Mouse (Mus musculus) midbrain, embryonic 11.5 days (tissue): ENCODE data around the gene Ccdc96. TPM values are rescaled to one million over a fixed set of nuclear protein-coding genes. Genes with fewer than 3 reads are reported as not detected.
A peak's percentile ranks its signal among the peaks of the same experiment; 100 is the strongest.

Experiments used
- ATAC-seq: fragments of 200-750 bp; cut with Nextera tagmentation; 2 replicates; pipeline ENCODE4 v1.8.0; 2017; ENCODE audit warnings: moderate TSS enrichment, moderate library complexity; ENCODE audit not compliant: low FRiP score
- DNase-seq: peaks from one replicate; pipeline ENCODE4 v3.0.0; 2015; ENCODE audit warnings: low spot score; ENCODE audit errors: missing footprints
- H3K27ac ChIP-seq: fragments of 300-500 bp; sonication (generic); 2 replicates; pipeline ENCODE4 v1.5.1; 2014; ENCODE audit warnings: low read depth, low read length
- H3K27me3 ChIP-seq: fragments of 300-500 bp; sonication (generic); 2 replicates; pipeline ENCODE4 v1.6.1; 2014; ENCODE audit warnings: mild to moderate bottlenecking, low read length, moderate library complexity, mixed read lengths; ENCODE audit not compliant: control insufficient read depth, insufficient read depth
- H3K36me3 ChIP-seq: fragments of 300-500 bp; sonication (generic); 2 replicates; pipeline ENCODE4 v1.6.1; 2014; ENCODE audit warnings: mild to moderate bottlenecking, low read length, moderate library complexity, mixed read lengths; ENCODE audit not compliant: control insufficient read depth, insufficient read depth
- H3K4me1 ChIP-seq: fragments of 300-500 bp; sonication (generic); 2 replicates; pipeline ENCODE4 v1.6.1; 2014; ENCODE audit warnings: low read length; ENCODE audit not compliant: control insufficient read depth, insufficient read depth
- H3K4me2 ChIP-seq: fragments of 300-500 bp; sonication (generic); 2 replicates; pipeline ENCODE4 v1.6.1; 2014; ENCODE audit warnings: mild to moderate bottlenecking, moderate library complexity
- H3K4me3 ChIP-seq: fragments of 300-500 bp; sonication (generic); 2 replicates; pipeline ENCODE4 v1.5.1; 2014; ENCODE audit warnings: low read depth, low read length
- H3K9ac ChIP-seq: fragments of 300-500 bp; sonication (generic); 2 replicates; pipeline ENCODE4 v1.6.1; 2014; ENCODE audit warnings: low read length
- H3K9me3 ChIP-seq: fragments of 300-500 bp; sonication (generic); 2 replicates; pipeline ENCODE4 v1.6.1; 2016; ENCODE audit warnings: low read length; ENCODE audit not compliant: control insufficient read depth
- WGBS: fragments of 180-500 bp; shearing (Covaris S2); extraction: QIAGEN DNeasy Blood & Tissue Kit; methylation state at CpG from one replicate; pipeline ENCODE4 v1.1.7; 2014; 5-methylcytosine and 5-hydroxymethylcytosine counted together
- polyA plus RNA-seq: library from polyadenylated mRNA; unstranded; fragments of >200 nt; fragmentation: Nextera tagmentation; extraction: Ambion mirVana; gene quantifications from 2 replicates; pipeline ENCODE4 v1.2.1, GENCODE M21; 2014

The Ccdc96 gene
- polyA plus RNA-seq, 1 experiment from 2014 or later, result 4.2 TPM

DNA sequence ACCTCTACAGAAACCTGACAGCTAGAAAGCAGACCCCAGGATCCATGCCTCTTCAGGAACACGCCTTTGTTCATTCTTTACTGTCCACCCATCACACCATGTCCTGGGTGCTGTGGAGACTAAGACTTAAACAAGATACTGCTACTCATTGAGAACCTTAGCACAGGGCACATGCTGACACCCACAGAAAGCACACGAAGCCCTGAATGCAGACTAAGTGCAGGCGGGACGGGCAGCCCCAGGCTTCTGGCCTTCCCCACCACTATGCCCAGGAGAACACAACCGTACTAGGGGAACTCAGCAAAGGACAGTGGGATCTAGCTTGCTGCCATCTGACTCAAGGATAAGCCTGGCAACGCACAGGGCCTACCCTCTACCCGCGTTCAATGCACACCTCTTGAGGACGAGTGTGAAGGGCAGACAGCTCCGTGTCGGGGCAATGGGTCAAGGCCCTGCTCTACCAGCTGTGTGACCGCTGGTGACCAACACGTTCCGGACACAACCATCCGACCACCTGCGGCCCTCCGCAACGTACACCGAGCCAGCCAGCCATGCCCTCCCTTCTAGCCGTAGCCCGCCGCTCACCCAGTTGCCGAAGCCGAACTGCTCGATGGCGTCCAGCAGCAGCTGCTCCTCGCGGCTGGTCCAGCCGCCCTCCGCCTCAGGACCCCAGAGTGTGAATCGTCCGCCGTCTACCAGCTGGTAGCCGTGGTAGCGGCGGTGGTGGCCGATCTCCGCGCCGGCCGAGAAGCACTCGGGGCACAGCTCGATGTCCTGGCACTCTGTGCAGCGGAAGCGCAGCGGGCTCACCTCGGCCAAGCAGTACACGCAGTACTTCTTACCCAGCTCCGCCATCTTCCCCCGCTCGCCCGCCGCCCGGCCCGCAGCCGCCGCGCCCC lies 936 bp upstream of the Ccdc96 start:
- H3K4me1 ChIP-seq, result peaks cover 20% of the 10 kb centered on the region
- H3K9ac ChIP-seq, result peak overlapping the region; percentile 91
- peak overlapping the region; percentile 91 for H3K4me3 ChIP-seq
- ATAC-seq (peak; percentile 38), DNase-seq (peak; percentile 96)
- peak overlapping the region; percentile 91 for H3K4me2 ChIP-seq
- no peaks in the 10 kb centered on the region; the same call in 1 of the 2 replicates for H3K9me3 ChIP-seq
- no peaks in the 10 kb centered on the region for H3K27me3 ChIP-seq
- no peaks in the 10 kb centered on the region for H3K36me3 ChIP-seq
- peak overlapping the region; percentile 40; the same call in 1 of the 2 replicates for H3K27ac ChIP-seq
- WGBS, result 2% methylated on average over 55 of the region's 58 CpGs

GRCm38 (mm10) chr5:36485306-36485705 lies 918 bp downstream of the Ccdc96 start:
- 42% methylated on average over 19 of the region's 19 CpGs for WGBS
- no peak overlapping the region for H3K27ac ChIP-seq

DNA sequence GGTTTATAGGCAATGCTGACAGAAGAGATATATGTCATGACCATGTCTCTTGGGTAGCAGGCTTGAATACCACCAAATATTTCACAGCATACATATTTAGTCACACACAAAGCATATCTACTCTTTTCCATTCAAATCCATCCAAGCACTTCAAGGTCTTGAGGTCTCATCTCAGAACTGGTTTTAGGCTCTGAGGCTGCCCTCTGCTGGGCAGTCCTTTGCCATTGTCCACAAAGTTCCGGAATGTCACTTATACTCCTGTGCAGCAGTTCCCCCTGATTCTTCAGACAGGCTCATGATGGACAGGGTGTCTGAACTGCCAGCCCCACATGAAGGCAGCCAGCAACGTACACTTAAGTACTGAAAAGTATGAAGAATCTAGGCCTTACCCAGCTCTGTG lies 4.8 kb downstream of the Ccdc96 start:
- Histone ChIP-seq H3K9me3 (no peaks in the 10 kb centered on the region; the same call in 1 of the 2 replicates), H3K27me3 (no peaks in the 10 kb centered on the region), H3K4me1 (peaks cover 8% of the 10 kb centered on the region), H3K4me2 (no peak overlapping the region), H3K9ac (no peak overlapping the region), H3K4me3 (no peak overlapping the region), H3K36me3 (no peaks in the 10 kb centered on the region; the same call in none of the 2 replicates), H3K27ac (no peak overlapping the region)
- 51% methylated on average over 2 of the region's 2 CpGs for WGBS
- ATAC-seq (no peak), DNase-seq (no peak)

More at GRCm38 (mm10) chr5:36485306-36485705, 918 bp downstream of the Ccdc96 start:
- Histone ChIP-seq H3K9me3 (no peaks in the 10 kb centered on the region; the same call in 1 of the 2 replicates), H3K4me2 (peak overlapping the region; percentile 94), H3K9ac (peak overlapping the region; percentile 63), H3K4me3 (peak overlapping the region; percentile 91), H3K4me1 (peaks cover 18% of the 10 kb centered on the region), H3K27me3 (no peaks in the 10 kb centered on the region), H3K36me3 (no peaks in the 10 kb centered on the region)
- ATAC-seq (no peak), DNase-seq (peak; percentile 77)

- Histone ChIP-seq H3K4me3 (no peak overlapping the region), H3K36me3 (peaks cover 2% of the 10 kb centered on the region), H3K9ac (no peak overlapping the region), H3K27ac (no peak overlapping the region), H3K4me1 (no peaks in the 10 kb centered on the region), H3K9me3 (no peaks in the 10 kb centered on the region), H3K4me2 (no peak overlapping the region), H3K27me3 (no peaks in the 10 kb centered on the region)
- WGBS, result 91% methylated on average over 6 of the region's 6 CpGs
- DNase-seq (peak; percentile 12), ATAC-seq (no peak)
Observed at GRCm38 (mm10) chr5:36493919-36494318, 9.5 kb downstream of the Ccdc96 start.

DNA sequence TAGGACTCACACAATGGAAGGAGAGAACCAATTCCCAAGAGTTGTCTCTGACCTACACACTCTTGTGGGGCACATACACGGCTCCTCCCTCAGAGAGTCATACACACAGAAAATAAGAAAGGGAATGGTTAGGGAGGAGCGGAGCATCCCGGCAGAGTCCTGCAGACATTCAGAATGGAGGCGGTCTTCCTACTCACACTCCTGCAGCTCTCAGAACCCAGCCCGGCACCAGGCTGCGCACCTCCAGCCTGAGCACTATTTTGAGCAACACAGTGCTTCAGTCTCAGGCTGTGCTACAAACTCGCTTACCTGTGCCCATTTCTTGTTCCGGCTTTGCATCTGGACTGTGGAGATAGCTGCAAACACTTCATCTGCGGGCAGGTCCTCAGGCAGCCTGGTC lies 10.3 kb downstream of the Ccdc96 start:
- WGBS, result 99% methylated on average over 9 of the region's 9 CpGs
- Histone ChIP-seq H3K36me3 (peaks cover 2% of the 10 kb centered on the region), H3K27ac (no peak overlapping the region), H3K9ac (no peak overlapping the region), H3K9me3 (no peaks in the 10 kb centered on the region), H3K4me1 (no peaks in the 10 kb centered on the region), H3K4me3 (no peak overlapping the region), H3K27me3 (no peaks in the 10 kb centered on the region), H3K4me2 (no peak overlapping the region)
- DNase-seq (no peak), ATAC-seq (no peak)

DNA sequence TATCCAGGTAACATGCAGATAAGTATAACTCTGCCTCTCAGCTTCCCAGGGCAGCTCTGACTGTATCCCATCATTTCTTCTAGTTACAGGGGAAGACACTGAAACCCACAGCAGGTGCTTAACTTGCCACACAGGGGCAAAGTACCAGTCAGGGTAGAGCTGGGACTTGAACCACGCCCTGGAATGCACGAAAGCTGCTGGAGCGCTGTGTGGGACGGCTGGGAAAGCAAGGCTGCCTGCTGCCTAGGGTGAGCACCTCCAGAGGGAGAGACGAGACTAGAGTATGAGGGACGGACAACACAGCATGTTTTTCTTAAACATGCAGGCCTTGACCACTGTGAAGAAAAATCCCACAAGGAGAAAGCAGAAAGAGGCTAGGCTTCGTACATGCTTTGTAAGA lies 20.8 kb downstream of the Ccdc96 start:
- WGBS, result 87% methylated on average over 7 of the region's 7 CpGs
- Histone ChIP-seq H3K36me3 (peaks cover 5% of the 10 kb centered on the region; the same call in 1 of the 2 replicates), H3K9me3 (no peaks in the 10 kb centered on the region), H3K27ac (no peak overlapping the region), H3K9ac (no peak overlapping the region), H3K4me3 (no peak overlapping the region), H3K4me2 (no peak overlapping the region), H3K4me1 (no peaks in the 10 kb centered on the region), H3K27me3 (no peaks in the 10 kb centered on the region)
- no peak for DNase-seq
- ATAC-seq, result no peak

- ATAC-seq, result no peak
- no peak overlapping the region for H3K4me2 ChIP-seq
- no peak overlapping the region for H3K4me3 ChIP-seq
- WGBS, result 79% methylated on average over 5 of the region's 5 CpGs
- H3K9ac ChIP-seq, result no peak overlapping the region
- no peaks in the 10 kb centered on the region for H3K27me3 ChIP-seq
- DNase-seq, result no peak
- no peaks in the 10 kb centered on the region for H3K9me3 ChIP-seq
- H3K27ac ChIP-seq, result no peak overlapping the region
- peaks cover 5% of the 10 kb centered on the region; the same call in 1 of the 2 replicates for H3K36me3 ChIP-seq
- H3K4me1 ChIP-seq, result no peaks in the 10 kb centered on the region
Observed at GRCm38 (mm10) chr5:36505643-36506042, 21.3 kb downstream of the Ccdc96 start.

DNA sequence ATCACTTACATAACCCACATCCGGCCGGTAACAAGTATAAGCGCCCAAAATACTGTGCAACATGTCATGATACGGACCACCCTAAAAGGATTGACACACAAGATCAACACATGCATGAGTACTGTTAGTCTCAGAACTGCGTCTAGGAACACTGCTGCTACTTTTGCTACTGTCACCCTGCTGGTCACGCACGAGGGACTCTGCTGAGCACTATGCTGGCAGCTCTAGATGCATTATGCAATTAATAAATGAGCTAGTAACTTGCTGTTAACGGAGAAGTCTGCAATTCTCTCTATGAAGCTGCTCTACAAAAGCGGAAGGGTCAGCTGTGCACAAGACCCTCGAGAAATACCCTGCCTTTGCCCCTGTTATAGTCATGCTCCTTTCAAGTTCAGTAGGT lies 24.0 kb downstream of the Ccdc96 start:
- Histone ChIP-seq H3K27me3 (no peaks in the 10 kb centered on the region), H3K9ac (no peak overlapping the region), H3K4me3 (no peak overlapping the region), H3K36me3 (peaks cover 12% of the 10 kb centered on the region; the same call in 1 of the 2 replicates), H3K4me1 (no peaks in the 10 kb centered on the region), H3K9me3 (no peaks in the 10 kb centered on the region), H3K4me2 (no peak overlapping the region), H3K27ac (no peak overlapping the region)
- DNase-seq (no peak), ATAC-seq (no peak)
- 93% methylated on average over 10 of the region's 10 CpGs for WGBS

GRCm38 (mm10) chr5:36510956-36511355 lies 26.6 kb downstream of the Ccdc96 start:
- DNase-seq, result no peak
- Histone ChIP-seq H3K9ac (no peak overlapping the region), H3K9me3 (no peaks in the 10 kb centered on the region), H3K27ac (no peak overlapping the region), H3K4me3 (no peak overlapping the region), H3K27me3 (no peaks in the 10 kb centered on the region), H3K36me3 (peaks cover 11% of the 10 kb centered on the region; the same call in 1 of the 2 replicates), H3K4me1 (no peaks in the 10 kb centered on the region), H3K4me2 (no peak overlapping the region)
- WGBS, result 97% methylated on average over 2 of the region's 2 CpGs
- ATAC-seq, result no peak
